ENCODE assay signal across 8 mouse cellular contexts in genomic region chr14:105815827-105816226, GRCm38 (mm10).
DNase-seq lines count a peak whose midpoint lies in the region; ATAC-seq and TF ChIP-seq lines count a peak whose summit lies in the region.

No protein-coding gene starts in this region.

- no peak for ATAC-seq in embryonic facial prominence, embryonic 15.5 days (ENCODE audit: insufficient number of reproducible peaks, low FRiP score, low TSS enrichment, low read depth)
- peak; percentile 77 for ATAC-seq in kidney, embryonic 15.5 days (replicated peaks; ENCODE audit: low FRiP score)
- peak; percentile 65; the same call in 1 of the 2 replicates for ATAC-seq in midbrain, embryonic 11.5 days (ENCODE audit: low FRiP score)

- no peak for DNase-seq in layer of hippocampus, adult 2 months (ENCODE audit: low spot score in 2 of 2)
- no peak for DNase-seq in layer of hippocampus, adult 8-10 months (ENCODE audit: low spot score in 2 of 2)
- DNase-seq in midbrain, embryonic 11.5 days (ENCODE audit: low spot score, missing footprints): peak; percentile 84
- no peak for DNase-seq in adipocyte (ENCODE audit: low spot score)
- DNase-seq in left cerebral cortex, adult 8-10 months (ENCODE audit: low spot score in 2 of 2): no peak
- no peak for DNase-seq in left cerebral cortex, postnatal 14 days (ENCODE audit: low spot score in 2 of 2)

- 21% methylated on average over 6 of the region's 6 CpGs for WGBS in embryonic facial prominence, embryonic 15.5 days
- 13% methylated on average over 6 of the region's 6 CpGs for WGBS in kidney, embryonic 15.5 days
- 11% methylated on average over 6 of the region's 6 CpGs for WGBS in midbrain, embryonic 11.5 days

- H3K9me3 ChIP-seq in embryonic facial prominence, embryonic 15.5 days (replicated peaks): no peaks in the 10 kb centered on the region
- H3K9me3 ChIP-seq in kidney, embryonic 15.5 days (replicated peaks): 0 out of 2 replicates have a peak, but pooled peaks cover 3% of the 10 kb centered on the region
- no peaks in the 10 kb centered on the region for H3K9me3 ChIP-seq in midbrain, embryonic 11.5 days (ENCODE audit: control insufficient read depth, low read length)

- peaks cover 4% of the 10 kb centered on the region; the same call in 1 of the 2 replicates for H3K4me1 ChIP-seq in embryonic facial prominence, embryonic 15.5 days
- H3K4me1 ChIP-seq in kidney, embryonic 15.5 days: peaks cover 15% of the 10 kb centered on the region
- H3K4me1 ChIP-seq in midbrain, embryonic 11.5 days (ENCODE audit: control insufficient read depth, insufficient read depth, low read length): no peaks in the 10 kb centered on the region

- peak overlapping the region; percentile 73; the same call in 1 of the 2 replicates for H3K27ac ChIP-seq in layer of hippocampus, adult 2 months
- H3K27ac ChIP-seq in embryonic facial prominence, embryonic 15.5 days (replicated peaks): no peak overlapping the region
- H3K27ac ChIP-seq in kidney, embryonic 15.5 days: peak overlapping the region; percentile 45; the same call in 1 of the 2 replicates
- no peak overlapping the region for H3K27ac ChIP-seq in midbrain, embryonic 11.5 days (ENCODE audit: low read depth, low read length)

- no peaks in the 10 kb centered on the region for H3K27me3 ChIP-seq in embryonic facial prominence, embryonic 15.5 days
- no peaks in the 10 kb centered on the region for H3K27me3 ChIP-seq in kidney, embryonic 15.5 days
- H3K27me3 ChIP-seq in midbrain, embryonic 11.5 days (ENCODE audit: control insufficient read depth, insufficient read depth, low read length): no peaks in the 10 kb centered on the region

- no peaks in the 10 kb centered on the region for H3K36me3 ChIP-seq in embryonic facial prominence, embryonic 15.5 days
- no peaks in the 10 kb centered on the region for H3K36me3 ChIP-seq in kidney, embryonic 15.5 days
- H3K36me3 ChIP-seq in midbrain, embryonic 11.5 days (ENCODE audit: control insufficient read depth, insufficient read depth, low read length): no peaks in the 10 kb centered on the region

- H3K4me3 ChIP-seq in layer of hippocampus, adult 2 months: peak overlapping the region; percentile 45
- peak overlapping the region; percentile 6; the same call in 1 of the 2 replicates for H3K4me3 ChIP-seq in embryonic facial prominence, embryonic 15.5 days (replicated peaks)
- H3K4me3 ChIP-seq in kidney, embryonic 15.5 days (replicated peaks): peak overlapping the region; percentile 34
- H3K4me3 ChIP-seq in midbrain, embryonic 11.5 days (ENCODE audit: low read depth, low read length): peak overlapping the region; percentile 22; the same call in 1 of the 2 replicates

- TF ChIP-seq CTCF in layer of hippocampus, adult 2 months (conservative IDR thresholded peaks at IDR 0.05): no peak

- H3K4me2 ChIP-seq in embryonic facial prominence, embryonic 15.5 days (replicated peaks): peak overlapping the region; percentile 29
- peak overlapping the region; percentile 60 for H3K4me2 ChIP-seq in kidney, embryonic 15.5 days
- H3K4me2 ChIP-seq in midbrain, embryonic 11.5 days: peak overlapping the region; percentile 50

- intact Hi-C loops in left cerebral cortex, postnatal 14 days (cut with DNase I): no loop called here

- H3K9ac ChIP-seq in embryonic facial prominence, embryonic 15.5 days: no peak overlapping the region
- H3K9ac ChIP-seq in kidney, embryonic 15.5 days: no peak overlapping the region
- 0 out of 2 replicates have a peak overlapping the region, but pooled peaks have one; percentile 12 for H3K9ac ChIP-seq in midbrain, embryonic 11.5 days (ENCODE audit: low read length)

Comparison
In these comparisons a context has a peak if more than half of its experiments do, and no peak if none do; other contexts are left out.
1. H3K27ac ChIP-seq: peak in layer of hippocampus, adult 2 months (single experiment) and kidney, embryonic 15.5 days (single experiment); none in embryonic facial prominence, embryonic 15.5 days (single experiment) and midbrain, embryonic 11.5 days (single experiment).
2. Peak in every context shown above with its lines, with median percentiles within 50 percentile points of each other: H3K4me3 ChIP-seq and H3K4me2 ChIP-seq.